Mouse (Mus musculus) embryonic fibroblast, embryonic 13.5 days (primary cell): ENCODE results near the gene Opa3.

Experiments
- CTCF ChIP-seq: IDR thresholded peaks from 2 replicates; pipeline ENCODE4 v1.5.1; 2011; ENCODE audit warnings: mild to moderate bottlenecking, control low read depth, low read length, moderate library complexity, borderline replicate concordance; ENCODE audit not compliant: insufficient read depth
- POLR2A ChIP-seq: IDR thresholded peaks from 2 replicates; pipeline ENCODE4 v1.6.1; 2011; ENCODE audit warnings: low read depth, mild to moderate bottlenecking, control low read depth, low read length, moderate library complexity

GRCm38 (mm10) chr7:19234652-19235051 lies 6.5 kb downstream of the Opa3 start:
- TF ChIP-seq CTCF (no peak), POLR2A (no peak)
